Mouse (Mus musculus): ENCODE data around the gene Lmna.

Gene Lmna

DNA sequence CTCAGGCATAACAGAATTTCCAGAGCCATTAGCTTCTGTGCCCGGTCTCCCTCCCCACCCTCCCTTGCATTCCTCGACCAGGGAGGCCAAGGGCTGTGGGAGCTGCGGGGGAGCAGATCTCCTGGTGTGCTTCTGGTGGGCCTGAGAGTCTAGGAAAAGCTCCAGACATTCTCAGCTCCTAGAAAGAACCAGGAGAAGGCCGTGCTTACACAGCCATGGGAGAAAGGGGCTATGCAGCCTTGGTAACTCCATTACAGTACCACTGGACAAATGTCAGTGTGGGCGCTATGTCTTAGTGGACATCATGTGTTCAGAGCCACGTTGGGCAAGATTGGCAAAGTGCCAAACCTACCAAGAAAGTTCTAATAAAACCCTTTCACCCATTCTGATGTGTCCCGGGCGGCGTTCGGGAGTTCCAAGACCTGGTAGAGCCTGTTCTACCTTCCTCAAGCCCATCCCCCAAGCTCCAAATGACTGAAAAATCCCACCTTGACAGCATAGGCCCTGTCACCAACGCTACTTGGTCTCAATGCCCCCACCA, 7.7 kb downstream of the Lmna start:
- DNase-seq (ENCODE audit: extremely low read depth, insufficient read length, low spot score): no peak

DNA sequence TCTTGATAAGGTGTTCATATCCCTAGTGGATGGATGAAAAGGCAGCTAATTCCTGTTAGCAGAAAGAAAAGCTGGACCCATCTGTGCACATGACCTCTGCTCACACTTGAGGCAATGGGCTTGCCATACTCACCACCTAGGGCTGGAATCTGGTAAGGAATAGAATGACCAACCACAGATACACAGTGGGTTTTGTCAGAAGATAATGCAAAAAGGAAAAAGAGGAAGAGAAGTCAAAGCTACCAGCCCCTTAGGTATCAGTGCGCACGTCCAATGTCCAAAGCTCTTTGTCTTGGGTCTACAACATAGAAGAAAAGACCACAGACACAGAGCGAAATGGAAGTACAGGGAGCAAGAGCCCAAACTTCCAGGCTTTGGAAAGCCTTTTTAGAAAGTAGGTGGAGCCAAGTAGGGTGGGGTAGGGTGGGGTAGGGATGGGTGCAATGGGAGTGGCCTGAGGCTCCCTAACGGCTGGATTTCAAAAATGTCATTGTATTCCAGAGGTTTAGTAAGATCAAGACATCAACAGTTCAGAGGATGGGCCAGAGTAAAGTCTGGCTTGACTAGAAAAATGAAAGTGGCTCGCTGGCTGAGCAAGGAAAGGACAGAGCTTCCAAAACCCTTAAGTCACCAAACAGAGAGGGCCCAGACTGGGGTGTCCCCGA, 8.3 kb downstream of the Lmna start:
- peak; percentile 71 for DNase-seq (ENCODE audit: extremely low read depth, insufficient read length, low spot score)

DNA sequence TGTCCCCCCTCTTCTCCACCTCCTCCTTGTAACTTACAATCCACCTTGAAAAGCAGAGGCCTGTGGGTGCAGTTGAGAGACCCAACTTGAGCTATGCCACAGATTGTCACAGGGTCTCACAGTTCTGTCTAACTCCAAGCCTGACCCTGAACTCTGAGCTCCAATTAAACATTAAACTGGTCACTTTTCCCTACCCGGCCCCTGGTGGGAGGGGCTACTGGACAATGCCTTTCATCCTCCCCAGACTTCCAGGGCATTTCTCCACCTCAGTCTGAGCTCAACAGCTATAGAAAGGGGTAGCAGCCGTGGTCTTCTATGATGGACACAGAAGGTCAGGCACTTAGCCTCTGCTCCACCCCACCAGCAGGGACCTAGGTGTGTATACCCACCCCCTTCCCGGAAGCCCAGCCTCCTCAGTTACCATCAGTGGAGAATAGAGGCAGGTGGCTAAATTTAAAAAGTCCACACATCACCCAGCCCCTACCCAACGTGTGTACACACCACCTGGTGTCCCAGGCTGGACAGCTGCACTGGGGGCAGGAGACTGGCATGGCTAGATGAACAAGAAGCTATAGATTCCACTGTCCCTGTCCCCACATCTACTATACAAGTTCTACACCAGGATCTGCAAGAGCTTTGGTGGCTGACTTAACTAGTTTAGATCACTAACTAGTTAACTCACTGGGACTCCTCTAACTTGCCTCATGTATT, 8.9 kb downstream of the Lmna start:
- DNase-seq (ENCODE audit: extremely low read depth, insufficient read length, low spot score): no peak

DNA sequence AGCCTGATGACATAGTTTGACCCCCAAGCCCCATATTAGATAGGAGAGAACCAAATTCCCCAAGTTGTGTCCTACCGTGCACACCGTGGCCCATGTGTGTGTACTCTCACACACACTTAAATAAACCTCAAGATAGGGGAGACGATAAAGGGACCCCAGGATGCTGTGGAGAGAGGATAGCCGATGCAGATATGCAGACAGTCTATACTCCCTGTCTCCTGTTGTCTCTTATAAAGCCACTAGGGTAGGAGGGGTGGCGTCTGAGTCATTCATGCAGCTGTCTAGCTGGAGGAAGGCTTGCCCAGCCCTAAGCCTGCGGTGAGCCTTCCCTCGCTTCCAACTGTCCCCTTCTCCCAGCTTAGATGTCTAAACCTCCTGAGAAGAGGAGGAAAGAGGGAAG, 9.7 kb downstream of the Lmna start:
- DNase-seq (ENCODE audit: extremely low read depth, insufficient read length, low spot score): peak; percentile 71

DNA sequence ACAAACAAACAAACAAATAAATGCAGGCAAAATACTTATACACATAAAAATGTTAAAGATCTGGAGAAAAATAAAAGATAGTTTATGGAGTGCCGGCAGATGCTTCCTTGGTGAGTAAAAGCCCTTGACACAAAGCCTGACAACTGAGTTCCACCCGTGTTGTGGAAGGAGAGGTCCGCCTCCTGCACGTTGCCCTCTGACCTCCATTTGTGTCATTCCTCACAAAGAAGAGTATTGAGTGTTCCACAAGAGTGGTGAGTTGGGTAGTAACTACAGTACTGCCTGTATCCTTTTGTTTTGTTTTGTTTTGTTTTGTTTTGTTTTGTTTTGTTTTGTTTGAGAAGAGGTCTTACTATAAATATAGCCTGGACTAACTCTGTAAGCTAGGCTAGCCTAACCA, 10.2 kb downstream of the Lmna start:
- DNase-seq (ENCODE audit: extremely low read depth, insufficient read length, low spot score): no peak

DNA sequence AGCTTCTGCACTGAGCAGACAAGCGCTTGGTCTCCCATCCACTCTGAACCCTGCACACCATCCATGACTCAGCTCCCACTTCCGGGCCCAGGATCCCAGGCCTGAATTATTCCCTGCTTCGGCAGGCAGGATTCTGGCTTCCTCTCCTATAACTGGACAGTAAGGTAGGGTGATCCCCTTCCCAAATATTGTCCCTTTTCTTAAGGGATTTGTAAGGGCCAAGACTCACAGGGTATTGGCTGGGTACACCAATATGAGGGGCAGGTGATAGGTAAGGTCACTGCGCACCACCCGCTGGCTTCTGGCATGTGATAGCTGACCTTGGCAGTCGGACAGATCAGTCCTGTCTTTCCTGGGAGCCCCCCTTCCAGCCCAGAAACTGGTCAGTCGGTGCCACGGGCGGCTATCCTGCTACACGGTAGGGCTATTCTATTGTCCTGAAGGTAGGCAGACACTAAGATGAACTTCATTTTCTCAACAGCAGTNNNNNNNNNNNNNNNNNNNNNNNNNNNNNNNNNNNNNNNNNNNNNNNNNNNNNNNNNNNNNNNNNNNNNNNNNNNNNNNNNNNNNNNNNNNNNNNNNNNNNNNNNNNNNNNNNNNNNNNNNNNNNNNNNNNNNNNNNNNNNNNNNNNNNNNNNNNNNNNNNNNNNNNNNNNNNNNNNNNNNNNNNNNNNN, 13.9 kb downstream of the Lmna start:
- peak; percentile 62 for DNase-seq (ENCODE audit: extremely low read depth, insufficient read length, low spot score)

DNA sequence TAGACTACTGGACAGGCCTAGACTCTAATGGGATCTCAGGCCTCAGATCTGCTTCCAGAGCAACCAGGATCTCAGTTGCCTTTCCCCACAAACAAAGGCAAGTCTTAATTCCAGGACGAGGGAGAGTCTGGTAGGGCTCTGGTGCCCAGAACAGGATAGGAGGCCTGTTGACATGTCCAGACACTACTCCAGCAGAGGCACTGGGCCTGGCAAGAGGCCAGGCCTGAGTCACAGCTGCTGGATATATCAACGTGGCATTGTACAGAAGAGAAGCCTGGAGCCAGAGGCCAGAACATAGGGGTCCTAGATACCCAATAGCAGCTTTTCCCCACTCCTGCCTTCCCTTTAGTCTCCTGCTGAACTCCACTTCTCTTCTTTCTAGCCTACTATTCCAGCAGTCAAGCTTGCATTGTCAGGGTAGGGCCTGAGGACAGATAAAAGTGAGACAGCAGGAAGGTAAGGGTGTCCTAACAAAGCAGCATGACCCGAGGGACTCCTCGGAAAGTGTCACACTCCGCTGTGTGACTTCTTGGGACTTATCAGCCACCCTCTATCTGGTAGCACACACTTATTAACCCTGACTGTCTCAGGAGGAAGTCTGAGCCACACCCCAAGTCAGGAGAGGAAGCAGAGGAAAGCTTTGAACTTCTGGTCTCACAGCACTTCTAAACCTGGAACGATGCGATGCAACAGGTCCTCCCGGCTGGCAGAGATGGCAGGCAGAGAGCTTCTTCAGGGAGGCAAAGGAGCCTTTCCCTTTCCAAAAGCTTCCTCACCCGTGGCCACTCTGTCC, 14.7 kb downstream of the Lmna start:
- peak; percentile 69 for DNase-seq (ENCODE audit: extremely low read depth, insufficient read length, low spot score)

DNA sequence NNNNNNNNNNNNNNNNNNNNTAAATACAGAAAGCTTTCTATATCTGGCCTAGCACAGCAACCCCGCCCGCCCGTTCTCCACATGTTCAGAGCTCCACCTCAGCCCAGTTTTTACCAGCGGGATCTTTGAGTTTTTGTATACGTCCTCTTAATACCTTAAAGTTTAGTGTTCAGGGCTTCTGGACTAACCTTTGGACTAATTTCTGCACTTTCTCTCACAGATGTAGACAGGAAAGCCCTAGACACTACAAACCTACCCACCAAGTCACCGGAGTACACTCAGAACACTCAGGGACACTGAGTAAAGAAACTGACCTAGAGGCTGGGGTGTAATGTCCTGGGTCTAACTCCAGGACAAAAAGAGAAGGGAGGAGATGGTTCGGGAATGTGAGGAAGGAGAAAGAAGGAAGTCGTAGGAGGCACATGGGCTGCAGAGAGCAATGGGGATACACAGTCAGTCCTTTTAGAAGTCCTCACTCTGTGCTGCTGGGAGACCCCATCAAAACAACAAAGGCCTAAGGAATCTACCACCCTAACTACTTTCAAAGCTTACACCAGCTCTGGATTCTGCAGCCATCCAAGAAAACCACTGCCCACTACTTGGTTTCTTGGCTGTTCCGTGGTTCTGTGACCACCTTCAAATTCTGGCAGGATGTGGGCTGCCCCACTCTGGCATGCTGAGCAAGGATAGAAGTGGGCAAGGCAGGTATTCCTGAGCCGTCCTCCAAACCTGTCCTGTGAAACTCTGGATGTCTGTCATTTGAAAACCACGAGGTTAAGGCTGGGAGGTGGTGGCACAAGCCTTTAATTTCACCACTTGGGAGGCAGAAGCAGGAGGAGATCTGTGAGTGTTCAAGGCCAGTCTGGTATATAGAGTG, 15.8 kb downstream of the Lmna start:
- no peak for DNase-seq (ENCODE audit: extremely low read depth, insufficient read length, low spot score)

DNA sequence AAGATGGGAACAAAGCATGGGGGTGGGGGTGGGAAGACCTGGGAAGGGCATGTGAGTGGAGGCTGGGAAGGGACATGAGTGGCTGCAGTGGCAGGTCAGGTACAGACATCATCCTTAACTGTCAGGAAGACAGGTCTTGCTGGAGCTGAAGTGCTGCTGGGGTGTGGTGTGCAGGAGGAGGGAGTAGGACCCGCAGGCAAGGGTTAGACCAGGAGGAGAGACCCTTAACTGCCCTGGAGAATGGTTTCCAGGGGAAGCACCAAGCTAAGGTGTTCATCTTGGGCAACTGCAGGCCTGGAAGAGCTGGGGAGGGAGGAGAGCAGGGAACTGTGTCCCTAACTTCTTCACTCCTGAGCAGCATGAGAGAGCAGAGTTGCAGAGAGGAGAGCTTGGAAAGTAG, 22.4 kb downstream of the Lmna start:
- DNase-seq (ENCODE audit: extremely low read depth, insufficient read length, low spot score): no peak

DNA sequence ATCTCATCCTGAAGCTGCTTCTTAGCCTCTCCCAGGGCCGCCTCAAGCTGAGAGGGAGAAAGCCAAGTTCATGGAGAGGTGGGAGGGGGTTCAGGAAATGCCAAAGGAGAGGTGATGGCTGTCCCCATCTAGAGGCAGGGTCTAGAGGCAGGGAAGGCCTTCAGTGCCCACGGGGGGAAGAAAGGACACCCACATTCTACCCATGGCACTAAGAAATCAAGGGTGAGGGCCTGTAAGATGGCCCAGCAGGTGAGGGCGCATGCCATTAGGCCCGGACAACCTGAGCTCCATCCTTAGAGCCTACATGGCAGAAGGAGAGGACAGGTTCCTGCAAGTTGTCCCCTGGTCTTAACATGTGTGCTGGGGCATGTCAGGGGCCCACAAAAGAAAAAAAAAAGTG, 22.9 kb downstream of the Lmna start:
- DNase-seq (ENCODE audit: extremely low read depth, insufficient read length, low spot score): no peak

DNA sequence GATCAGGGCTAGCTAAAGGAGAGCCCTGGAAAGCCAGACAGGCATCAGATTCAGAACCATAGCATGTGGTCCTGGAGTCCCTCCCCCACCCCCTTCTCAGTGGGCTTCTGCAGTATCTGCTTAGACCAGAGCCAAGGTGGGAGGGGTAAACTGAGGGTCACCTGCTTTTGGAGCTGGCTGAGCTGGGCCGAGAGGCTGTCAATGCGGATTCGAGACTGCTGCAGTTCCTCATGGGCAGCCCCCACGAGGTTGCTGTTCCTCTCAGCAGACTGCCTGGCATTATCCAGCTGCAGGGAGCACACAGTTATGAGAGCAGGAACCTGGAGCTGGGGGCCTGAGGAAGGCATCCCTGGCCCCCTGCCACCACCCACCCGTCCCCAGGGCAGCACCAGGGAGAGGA, 23.7 kb downstream of the Lmna start:
- no peak for DNase-seq (ENCODE audit: extremely low read depth, insufficient read length, low spot score)

DNA sequence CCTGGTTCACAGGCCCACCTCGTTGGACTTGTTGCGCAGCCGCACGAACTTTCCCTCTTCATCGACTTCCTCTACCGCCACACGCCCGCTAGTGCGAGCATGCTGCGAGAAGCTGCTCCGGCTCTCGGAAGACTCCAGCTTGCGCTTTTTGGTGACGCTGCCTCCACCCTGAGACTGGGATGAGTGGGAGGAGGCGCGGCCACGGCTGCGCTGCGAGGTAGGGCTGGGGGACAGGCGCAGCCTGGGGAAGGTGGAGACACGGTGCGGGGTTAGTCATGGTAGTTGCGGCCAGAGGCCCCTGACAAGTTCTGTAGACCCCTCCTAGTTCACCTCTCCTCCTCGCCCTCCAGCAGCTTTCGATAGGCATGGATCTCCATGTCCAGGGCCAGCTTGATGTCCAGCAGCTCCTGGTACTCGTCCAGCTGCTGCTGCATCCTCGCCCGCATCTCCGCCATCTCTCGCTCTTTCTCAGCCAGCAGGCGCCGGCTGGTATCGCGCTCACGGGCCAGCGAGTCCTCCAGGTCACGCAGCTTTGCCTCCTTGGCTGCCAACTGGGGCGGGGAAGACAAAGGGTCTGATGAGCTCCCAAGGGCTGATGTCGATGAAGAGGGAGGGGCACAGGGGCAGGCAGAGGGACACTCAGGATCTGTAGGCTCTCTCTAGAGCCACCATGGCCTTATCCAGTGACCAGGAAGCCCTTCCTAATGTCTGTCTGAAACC, 25.0 kb downstream of the Lmna start:
- DNase-seq (ENCODE audit: extremely low read depth, insufficient read length, low spot score): peak; percentile 46

DNA sequence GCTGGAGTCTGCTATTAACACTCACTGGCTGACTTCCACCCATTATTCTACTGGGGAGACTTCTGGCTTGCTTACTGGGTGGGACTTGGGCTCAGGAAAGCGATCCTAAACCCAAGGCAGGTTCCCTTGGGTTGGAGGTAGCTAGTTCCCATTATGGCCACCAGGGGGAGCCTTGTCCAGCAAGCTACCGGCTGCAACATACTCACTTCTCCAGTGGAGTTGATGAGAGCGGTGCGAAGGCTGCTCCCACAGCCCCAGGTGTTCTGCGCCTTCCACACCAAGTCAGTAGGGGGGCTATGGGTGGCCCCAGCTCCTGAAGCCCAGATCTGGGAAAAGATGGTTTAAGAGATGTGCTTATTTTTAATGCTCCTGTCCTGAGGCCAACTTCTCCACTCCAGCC, 26.1 kb downstream of the Lmna start:
- DNase-seq (ENCODE audit: extremely low read depth, insufficient read length, low spot score): peak; percentile 62

DNA sequence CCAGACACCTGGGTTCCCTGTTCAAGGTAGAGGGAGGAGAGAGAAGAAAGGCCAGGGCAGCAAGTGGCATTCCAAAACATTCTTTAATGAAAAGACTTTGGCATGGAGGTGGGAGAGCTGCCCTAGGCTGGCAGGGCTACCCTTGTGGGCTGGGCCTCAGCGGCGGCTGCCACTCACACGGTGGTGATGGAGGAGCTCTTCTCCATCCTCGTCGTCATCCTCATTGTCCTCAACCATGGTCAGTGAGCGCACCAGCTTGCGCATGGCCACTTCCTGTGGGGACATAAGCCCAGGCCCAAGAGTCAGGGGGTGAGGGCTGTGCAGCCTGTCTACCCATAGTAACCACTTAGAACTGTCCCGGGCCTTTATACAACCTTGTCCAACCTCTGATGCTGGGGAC, 26.6 kb downstream of the Lmna start:
- no peak for DNase-seq (ENCODE audit: extremely low read depth, insufficient read length, low spot score)

DNA sequence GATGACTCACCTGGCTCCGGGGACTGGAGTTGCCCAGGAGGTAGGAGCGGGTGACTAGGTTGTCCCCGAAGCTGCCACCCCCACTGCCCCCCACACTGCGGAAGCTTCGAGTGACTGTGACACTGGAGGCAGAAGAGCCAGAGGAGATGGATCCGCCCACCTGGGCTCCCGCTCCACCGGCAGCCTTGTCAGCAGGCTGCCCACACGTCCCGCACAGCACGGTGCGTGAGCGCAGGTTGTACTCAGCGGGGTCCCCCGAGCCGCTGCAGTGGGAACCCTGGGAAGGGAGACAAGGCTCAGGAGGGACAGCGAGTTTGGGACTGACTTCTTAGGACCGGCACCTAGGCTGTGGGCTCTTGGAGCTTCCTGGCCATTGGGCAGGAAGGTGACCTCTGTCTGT, 27.4 kb downstream of the Lmna start:
- peak; percentile 52 for DNase-seq (ENCODE audit: extremely low read depth, insufficient read length, low spot score)

DNA sequence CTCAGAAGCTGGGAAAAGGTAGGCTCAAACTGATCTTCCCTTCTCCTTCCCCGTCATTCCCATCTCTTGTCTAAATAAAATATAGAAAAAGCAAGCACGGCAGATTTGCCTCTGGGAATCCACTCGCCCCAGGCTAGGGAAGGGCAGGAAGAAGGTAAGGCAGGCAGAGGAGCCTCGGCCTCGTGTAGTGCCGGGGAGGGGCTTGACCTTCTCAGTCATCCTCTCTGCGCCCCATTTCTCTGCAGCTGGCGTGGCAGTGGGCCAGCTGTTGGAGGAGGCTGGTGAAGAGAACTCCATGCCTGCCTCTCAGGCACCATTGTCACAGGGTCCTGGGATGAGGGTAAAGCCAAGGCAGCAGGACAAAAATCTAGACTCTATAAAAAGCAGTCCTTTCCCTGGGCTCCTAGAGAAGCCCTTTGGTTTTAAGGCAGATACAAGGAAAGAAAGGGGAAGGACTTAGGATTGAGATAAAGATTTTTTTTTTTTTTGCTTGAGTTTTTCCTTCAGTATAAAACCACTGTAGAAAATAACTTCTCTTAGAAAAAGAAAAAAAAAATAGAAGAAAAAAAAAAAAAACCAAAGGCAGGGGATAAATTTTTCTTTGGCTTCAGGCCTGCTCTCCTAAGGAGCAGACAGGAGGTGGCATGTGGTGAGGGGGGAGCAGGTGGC, 28.2 kb downstream of the Lmna start:
- DNase-seq (ENCODE audit: extremely low read depth, insufficient read length, low spot score): no peak

DNA sequence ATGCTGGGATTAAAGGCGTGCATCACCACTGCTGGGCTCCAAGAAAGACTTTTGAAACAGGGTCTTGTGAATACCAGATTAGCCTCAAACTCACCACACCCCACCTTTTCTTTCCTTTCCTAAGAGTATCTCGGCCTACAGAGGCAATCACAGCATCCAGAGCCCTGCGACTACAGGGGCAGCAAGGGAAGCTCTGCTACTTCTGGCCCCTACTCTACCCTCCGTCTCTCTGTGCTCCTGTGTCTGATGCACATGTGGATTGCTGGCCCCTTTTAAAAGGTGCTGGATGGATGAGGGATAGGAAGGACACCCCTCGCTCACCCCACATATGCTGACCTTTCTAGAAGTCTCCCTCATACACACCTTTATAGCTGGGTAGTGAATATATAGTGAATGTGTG, 29.1 kb downstream of the Lmna start:
- DNase-seq (ENCODE audit: extremely low read depth, insufficient read length, low spot score): no peak

DNA sequence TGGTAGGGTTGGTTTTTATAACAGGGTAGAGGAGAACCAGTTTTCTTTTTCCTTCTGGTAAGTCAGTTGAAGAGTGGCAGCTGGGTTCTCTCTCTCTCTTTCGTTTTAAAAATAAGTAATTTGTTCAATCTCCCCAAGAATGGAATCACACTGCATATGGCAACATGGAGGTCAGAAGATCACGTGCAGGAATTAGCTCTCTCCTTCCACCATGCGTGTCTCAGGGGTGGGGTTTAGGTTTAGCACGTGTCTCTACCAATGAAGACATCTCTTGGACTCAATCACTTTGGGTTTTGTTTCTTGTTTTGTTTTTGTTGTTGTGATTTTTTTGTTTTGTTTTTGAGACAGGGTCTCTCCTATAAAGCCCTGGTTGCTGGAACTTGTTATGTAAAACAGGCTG, 29.9 kb downstream of the Lmna start:
- DNase-seq (ENCODE audit: extremely low read depth, insufficient read length, low spot score): no peak

DNA sequence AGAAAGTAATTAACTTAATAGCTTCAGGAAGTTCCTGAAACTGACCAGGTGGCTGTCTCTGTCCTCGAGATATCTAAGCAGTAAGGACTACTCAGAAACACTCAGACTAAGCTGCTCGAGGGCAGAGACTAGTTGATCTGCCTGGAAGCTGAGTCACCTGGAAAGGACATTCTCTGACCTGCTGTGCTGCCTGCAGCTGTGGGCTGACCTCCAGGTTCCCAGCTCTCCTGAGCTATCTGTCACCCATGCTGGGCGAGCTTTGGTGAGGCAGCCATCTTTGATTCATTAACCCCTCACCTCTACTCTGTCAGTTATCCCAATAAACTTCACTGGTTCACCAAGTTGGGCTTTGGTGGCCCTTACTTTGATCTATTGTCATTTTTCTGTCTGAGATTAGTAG, 30.6 kb downstream of the Lmna start:
- no peak for DNase-seq (ENCODE audit: extremely low read depth, insufficient read length, low spot score)
